Mouse (Mus musculus) liver (tissue): ENCODE measurements around the gene Fgf8.

Source experiments
- DNase-seq: peaks from one replicate; pipeline ENCODE4 v3.0.0-alpha.2; 2020; ENCODE audit warnings: mixed read lengths

Fgf8 gene

DNA sequence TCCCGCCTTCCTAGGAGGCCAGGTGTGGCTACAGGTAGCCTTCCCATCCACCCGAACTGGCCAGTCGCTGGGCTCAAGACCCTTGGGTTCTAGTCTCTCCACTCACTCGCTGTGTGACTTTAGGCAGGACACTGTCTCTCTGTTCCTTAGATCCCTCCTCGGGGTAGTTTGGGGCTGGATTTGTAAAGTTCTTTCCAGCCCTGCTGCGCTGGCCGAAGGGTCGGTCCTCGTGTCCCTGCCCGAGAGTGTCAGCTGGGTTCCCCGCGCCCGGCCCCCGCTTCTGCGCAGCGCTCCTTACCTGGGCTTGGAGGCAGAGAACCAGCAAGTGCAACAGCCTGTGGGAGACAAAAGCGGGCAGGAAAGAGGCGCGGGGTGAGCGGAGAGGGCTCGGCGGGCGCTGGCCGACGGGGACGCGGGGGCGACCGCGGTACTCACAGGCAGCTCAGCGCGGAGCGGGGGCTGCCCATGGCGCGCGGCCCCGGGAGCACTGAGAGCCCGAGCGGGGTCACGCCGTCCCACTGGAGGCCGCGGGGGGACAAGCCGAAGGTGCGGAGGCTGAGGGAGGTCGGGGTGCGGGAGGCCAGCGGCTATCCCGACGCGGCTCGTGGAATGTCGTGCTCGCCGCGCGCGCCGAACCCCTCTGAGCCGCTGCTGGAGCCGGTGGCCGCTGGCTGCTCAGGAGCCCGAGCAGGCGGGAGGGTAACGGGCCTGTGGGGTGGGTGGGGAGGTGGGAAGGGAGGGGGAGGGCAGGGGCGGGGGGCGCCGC, at the start of gene Fgf8:
TSS of gene Fgf8 (minus strand) at position 698 of the 766 bp plus-strand sequence.
- no peak for DNase-seq

DNA sequence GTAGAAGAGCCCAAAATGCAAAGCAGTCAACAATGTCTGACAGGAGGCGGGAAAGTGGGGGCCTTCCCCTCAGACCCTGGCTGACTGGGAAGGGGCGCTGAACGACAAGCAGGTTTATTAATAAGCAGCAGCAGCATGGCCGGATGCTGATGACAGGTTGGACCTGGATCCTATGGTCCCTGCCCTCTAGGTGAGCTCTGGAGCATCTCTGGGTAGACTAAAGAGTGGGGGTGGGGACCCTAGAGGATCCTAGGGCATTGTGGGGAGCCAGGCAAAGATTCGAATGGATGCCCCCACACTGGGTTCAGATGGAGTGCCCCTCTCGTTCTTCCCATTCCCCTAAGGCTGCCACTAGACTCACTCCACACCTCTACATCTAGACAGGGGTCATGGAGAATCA, 49.7 kb upstream of the Fgf8 start:
- no peak for DNase-seq

DNA sequence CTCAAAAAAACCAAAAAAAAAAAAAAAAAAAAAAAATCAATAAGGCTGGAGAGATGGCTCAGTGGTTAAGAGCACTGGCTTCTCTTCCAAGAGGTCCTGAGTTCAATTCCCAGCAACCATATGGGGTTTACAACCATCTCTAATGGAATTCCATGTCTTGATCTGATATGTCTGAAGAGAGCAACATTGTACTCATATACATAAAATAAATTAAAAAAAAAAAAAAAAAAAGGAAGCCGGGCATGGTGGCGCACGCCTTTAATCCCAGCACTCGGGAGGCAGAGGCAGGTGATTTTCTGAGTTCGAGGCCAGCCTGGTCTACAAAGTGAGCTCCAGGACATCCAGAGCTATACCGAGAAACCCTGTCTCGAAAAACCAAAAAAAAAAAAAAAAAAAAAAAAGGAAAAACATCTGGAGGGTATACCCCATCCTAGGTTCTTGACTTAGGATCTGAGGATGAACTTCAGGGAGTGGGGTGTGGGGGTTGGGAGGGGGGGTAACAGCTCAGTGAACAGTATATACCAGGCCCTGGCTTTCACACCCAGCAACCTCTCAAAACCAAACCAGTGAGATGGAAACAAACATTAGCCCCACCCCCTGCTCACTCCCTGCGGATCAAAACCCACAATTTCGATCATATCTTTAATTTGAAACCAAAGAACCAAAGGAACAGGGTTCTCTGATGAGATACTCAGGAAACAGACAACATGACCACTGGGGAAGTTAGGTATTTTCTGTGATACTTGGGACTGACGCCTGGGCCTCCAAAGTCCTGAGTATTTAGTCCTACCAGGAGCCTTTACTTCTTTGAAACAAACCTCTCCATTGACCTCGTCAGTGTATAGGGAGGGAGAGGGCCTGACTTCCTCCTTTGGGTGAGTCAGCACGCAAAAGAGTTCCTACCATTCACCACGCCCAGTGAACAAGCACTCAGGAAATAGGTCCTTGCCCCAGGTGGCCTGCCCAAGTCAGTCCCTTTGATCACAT, 47.5 kb upstream of the Fgf8 start:
- DNase-seq: peak; percentile 84

DNA sequence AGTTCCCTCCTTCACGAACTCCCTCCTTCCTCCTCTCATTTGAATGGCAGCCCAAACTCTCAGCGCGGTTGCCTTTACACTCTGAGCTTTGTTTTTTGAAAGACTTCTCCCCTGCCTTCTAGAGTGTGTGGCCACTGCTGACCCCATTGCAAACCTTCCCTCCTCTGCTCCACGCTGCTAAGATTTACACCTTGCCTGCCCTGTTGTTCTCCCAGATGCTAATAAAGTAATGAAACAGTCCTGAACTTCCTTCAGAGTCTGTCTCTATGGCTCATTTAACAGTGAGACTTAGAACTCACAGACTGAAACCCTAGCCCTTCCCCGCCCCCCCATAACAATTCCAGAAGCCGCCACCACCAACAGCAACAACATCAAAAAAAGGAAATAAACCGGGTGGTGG, 46.6 kb upstream of the Fgf8 start:
- DNase-seq: no peak

DNA sequence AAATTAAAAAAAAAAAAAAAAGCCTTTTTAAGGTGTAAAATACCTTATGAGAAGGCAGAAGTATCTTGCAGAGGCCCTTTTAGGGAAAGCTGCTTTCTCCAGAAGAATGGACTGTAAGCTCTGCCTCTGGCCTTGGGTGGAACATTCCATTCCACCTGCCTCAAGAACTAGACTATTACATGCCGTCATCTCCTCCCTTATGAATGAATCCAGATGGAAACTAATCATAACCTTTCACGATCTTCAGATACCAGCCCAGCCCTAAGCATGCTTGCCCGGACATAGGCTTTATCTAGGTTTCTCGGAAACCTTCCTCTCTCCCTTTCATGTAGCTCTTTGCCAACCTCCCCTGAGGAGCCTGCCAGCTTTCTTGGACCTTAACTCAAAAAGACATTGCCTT, 45.6 kb upstream of the Fgf8 start:
- DNase-seq: no peak

DNA sequence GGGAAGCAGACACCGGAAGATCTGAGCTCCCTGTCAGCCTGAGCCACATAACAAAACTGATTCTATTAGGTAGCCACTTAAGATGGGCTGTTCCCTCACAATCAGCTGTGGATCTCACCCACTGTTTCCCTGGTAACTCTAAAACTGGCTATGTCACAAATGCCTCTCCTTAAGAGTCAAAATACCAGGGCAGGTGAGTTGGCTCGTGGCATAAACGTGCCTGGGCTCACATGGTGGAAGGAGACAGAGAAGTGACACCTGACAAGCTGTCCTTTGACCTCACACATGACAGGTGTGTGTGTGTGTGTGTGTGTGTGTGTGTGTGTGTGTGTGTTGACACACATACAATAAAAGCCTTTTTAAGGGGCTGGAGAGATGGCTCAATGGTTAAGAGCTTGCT, 44.7 kb upstream of the Fgf8 start:
- DNase-seq: no peak

DNA sequence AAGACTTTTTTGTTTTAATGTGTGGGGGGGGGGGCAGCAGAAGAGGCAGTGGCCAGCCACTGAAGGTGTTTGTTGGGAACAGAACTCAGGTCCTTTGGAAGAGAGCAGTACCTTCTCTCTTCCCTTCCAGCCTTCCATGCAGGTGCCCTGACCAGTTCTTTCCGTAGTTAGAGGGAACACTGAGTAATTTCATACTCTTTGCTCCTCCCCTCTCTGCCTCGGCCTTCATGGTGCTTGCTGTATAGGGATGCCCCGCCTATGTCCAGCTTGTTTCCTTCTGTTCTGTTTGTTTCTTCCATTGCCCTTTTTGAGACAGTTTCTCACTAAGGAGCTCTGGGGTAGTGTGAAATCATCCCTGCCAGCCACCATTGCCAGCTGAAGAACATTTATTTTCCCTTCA, 42.8 kb upstream of the Fgf8 start:
- no peak for DNase-seq

DNA sequence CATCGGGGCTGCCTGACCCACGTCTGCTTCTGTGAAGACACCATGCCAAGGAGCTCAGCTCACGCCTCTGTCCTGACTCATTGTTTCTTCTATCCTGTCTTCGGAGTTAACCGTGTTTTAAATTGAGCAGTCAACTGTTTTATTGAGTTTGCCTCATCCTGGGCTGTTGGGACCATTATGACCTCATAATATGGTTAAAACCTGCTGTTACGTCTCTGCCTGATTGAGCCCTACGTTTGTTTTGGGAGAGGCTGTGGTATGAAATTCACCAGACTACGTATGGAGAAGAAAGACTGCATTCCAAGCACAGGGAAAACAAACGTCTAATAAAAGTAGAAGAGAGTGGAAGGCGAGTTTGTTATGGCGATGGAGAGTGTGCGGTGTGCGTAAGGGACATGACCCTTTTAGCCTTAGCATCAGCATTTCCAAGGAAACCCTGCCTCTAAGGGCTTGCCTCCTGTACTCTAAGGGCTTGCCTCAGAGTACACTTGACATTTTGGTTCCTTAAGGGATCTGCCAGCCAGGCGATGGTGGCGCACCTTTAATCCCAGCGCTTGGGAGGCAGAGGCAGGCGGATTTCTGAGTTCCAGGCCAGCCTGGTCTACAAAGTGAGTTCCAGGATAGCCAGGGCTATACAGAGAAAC, 41.3 kb upstream of the Fgf8 start:
- no peak for DNase-seq

DNA sequence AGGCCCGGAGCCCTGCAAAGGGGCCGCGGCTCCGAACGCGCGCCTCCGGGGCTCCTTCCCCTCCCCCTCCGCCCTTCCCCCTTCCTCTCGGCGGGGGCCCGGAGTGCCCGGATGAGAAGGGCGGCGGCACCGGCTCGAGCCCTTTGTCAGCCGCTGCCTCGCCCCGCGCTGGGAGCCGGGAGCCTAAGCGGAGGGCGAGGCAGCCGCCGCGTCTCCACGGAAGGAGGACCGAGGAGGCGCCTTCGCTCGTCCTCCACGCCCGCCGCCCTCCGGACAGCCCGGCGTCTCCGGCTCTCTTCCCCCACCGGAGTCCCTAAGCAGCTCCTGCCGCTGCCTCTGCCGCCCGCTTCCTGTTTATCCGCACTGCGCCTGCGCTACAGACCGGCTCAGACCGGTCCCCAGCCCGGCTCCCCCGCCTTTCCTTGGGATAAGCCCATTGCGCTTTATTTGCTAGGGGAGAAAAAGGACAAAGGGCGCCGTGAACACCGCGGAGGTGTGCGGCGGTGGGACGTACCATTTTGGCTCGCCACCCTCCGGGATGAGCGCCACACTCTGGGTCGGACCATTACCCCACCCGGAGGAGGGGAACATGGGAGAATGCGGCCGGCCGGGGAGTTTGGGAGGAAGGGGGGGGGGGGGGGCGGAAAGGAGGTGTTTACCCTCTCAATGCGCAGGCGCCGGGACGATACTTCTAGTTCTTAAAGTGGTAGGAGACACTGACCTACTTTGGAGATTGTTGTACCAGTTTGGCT, 40.6 kb upstream of the Fgf8 start, which contains the start of gene Mgea5:
TSS of gene Mgea5 (minus strand) at position 657 of the 752 bp plus-strand sequence.
- DNase-seq: peak; percentile 98

DNA sequence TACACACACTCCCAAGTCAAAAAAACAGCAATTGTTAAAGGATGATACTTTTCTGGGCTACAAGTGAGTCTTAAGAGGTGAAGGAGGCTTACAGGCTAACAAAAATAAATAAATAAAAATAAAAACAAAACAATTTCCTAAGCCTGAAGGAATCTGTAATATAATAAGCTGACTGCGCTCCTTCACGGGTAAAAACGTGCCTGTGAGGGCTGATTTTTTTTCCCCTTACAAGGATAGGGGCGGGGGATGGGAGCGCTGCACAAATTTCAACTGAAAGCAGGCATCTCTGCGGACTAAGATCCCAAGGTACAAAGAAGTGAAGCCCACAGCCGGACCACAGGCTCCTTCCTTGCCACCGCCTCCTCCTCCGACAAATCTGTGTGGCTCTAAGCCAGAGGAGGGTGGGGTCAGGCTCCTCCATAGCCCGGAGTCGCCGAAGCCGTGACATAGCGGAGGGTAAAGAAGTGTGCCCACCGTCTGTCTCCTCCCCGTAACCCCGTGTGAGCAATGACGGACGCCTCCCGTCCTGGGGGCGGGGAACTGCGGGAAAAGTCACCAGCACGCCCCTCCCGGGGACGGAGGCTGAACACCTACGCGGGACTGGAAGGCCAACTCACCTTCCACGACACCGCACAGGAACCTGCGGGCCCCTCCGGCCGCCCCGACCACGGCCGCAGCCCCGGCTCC, 39.7 kb upstream of the Fgf8 start:
- peak; percentile 82 for DNase-seq

DNA sequence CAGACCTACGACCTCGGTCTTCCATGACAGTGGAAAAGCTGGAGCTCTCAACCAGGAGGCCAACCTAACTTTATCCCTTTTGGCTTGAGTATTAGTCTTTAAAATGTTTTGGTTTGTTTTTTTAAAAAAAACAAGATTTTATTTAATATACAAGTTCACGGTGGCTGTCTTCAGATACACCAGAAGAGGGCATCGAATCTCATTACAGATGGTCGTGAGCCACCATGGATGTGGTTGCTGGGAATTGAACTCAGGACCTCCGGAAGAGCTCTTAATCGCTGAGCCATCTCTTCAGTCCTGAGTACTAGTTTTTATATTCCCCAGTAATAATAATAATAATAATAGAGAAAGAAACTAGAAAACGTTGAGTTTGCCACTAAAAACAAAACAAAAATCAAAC, 39.0 kb upstream of the Fgf8 start:
- DNase-seq: no peak

DNA sequence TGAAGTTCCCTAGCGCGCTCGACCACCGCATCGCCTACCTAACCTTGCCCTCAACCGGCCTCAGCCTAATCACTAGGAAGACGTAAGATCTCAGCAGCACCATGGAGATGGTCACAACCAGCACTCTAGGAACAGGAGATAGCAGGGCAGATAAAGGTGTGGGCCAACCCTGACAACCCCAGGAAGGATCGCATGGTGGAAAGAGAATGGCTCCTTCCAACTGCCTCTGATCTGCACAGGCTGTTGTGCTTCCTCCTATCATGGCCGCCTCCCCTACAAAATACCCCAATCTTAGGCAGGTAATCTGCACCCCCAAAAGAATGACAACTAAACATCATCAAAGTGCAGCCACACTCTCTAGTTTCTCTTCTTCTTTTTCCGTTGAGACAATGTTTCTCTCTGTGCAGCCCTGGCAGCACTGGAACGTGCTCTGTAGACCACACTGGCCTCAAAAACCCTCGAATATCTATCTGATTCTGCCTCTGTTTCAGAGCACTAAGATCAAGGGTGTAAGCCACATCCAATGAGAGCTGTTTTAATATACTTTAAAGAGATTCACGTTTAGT, 37.7 kb upstream of the Fgf8 start:
- DNase-seq: no peak

DNA sequence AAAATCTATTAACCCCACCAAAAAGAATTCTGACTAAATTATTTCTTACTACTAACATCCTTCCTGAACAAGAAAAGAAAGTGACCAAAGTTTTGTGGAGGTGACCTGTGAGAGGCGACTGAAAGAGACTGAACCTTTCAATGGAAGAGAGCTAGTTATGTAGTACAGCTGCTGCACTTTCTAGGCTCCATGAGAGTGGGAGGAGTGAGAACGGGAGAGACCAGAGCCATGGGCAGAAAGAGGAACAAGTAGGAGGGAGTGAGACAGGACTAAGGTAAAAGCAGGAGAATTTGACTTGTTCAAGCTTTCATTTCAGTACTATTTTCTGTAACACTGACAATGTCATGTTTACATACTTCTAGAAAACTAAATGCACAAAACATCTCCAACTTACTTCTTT, 32.8 kb upstream of the Fgf8 start:
- DNase-seq: no peak

DNA sequence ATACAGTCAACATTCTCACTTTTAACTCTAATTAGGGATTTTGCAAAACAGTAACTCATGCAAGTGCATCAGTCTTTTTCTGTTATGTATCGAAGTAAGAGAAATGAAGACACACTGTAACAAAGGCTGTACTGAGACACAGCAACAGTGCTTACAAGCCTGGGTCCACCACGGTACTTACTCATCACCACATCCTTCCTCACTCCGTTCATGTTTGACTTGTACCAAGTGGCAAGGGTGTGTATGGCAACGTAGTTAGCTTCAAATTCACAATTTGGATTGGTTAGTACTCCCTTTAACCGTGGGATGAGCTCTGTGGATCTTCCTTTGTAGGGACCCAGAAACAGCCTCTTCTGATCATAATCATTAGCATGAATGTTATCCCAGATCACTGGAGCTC, 28.8 kb upstream of the Fgf8 start:
- no peak for DNase-seq

DNA sequence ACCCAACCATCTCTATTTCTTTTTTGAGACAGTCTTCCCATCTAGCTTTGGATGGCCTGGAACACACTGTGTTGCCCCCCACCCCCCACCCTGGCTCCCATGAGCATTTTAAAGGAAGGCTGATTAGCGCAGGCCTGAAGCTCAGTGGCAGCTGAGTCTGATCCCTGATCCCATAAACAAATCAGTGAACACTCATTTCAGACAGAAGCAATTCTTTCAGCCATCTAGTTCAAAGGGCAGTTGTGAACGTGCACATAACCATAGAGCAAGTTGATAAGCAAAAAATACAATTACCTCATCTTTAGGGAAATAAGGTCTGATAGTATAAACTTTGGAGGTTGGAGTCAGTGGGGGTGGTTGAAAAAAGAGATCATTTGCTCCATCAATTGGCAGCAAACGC, 18.1 kb upstream of the Fgf8 start:
- no peak for DNase-seq

DNA sequence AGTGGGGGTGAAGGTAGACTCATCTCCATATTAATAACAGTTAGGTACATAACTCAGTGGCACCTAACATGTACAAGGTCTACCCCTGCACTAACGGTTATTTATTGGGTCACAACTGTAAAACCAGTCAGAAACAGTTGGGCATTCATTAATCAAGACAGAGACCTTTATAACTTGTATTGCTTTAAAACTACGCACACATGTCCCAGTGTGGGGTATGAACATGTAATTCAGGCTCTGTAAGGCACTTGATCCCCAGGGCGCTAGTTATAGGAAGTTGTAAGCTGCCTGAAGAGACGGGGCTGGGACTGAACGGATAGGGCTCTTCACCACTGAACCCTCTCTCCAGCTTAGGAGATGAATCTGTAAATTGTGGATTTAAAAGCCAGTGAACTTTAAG, 16.0 kb upstream of the Fgf8 start:
- DNase-seq: no peak

DNA sequence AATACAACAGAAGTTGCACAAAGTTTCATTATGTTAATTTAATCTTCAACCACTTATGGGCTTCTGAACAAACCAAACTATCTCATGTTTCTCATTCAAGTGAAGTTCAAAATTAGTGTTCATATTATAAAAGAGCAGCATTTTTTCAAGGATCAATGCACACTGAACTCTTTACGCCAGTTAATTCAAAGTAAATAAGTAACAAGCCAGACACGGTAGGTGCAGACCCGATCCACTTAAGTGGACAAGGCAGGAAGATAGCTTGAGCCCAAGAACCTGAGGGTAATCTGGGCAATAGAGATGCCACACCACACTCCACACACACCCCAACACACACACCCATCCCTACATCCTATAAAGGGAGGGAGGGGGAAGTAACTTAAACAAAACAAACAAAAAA, 10.8 kb upstream of the Fgf8 start:
- DNase-seq: no peak

DNA sequence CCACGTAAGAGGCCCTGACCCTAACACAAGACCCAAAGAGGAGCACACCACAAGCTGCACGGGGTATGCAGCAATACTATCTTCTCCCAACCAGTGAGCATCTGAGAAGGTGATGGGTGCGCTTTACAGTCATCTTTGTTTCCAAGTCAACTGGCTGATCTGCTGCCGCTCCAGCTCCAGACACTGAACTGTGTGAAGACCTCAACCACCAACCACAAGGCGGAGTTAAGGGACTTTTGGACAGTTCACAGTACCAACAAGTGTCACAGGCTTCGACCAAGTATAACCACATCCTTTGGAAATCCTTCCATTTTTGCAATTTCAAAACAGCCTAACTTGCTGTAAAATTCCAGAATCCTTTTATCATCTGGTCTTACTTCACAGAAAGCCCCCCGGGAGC, 9.2 kb upstream of the Fgf8 start:
- no peak for DNase-seq

DNA sequence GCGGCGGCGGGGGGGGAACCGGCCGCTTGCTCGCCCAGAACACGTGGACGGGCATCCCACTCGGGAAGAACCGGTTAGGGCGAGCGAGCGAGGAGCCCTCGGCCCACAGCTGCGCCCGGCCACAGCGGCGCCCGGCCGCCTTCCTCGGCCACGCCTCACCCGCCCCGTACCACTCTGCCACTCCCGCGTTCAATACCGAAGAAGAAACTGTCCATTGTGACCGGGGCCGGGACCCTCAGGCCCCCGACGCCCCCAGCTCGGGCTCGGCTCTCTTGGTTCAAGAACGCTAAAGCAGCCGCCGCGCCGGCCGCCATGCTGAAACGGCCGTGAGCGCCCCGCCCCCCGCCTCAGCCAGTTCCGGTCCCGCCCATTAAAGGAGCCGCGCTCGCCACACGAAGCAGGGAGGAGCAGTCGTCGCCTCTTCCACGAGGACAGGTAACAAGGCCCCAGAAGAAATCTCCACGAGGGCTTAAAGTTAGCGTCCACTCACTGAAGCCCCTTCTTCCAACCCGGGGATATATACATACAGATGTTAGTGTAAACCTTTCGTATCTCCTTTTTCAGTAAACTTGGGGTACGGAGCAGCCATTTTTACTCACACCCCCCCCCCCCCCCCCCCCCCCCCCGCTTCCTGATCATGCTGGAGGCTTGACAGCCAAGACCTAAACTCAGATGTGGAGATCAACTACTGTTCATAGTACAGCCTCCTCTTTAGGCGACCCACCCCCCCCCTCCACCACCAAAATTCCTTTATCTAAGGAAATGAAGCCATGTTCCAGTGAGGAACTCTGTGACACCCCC, 6.7 kb upstream of the Fgf8 start, which contains the start of gene Npm3:
TSS of gene Npm3 (minus strand) at position 349 of the 801 bp plus-strand sequence.
- DNase-seq: peak; percentile 91

DNA sequence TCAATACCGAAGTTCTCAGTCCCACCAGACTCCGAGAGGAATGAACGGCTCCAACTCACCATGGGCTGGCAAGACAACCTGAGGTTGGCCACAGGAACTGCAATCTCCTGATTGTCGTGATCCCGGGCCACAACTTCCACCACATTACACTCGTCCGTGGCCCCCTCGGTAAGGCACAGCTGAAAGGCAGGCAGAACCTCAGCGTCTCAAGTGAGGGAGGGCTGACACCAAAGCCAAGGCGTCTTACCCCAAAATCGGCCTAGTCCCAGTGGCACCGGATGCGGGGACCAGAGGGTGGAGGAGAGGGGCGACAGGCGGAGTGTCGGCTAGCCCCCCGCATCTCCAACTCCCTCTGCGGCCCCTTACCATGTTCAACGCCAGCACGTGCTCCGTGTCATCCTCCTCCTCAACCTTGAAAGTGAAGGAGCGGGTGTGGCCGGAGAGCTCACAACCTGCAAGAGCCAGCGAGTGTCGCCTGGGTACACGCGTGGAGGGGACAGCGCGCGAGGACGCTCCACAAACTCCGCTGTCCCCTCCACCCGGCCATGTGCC, 6.1 kb upstream of the Fgf8 start:
- DNase-seq: no peak
